Mouse (Mus musculus): ENCODE measurements around the gene Spocd1. TPM values are rescaled to one million over a fixed set of nuclear protein-coding genes. Genes with fewer than 3 reads are reported as not detected.

Gene Spocd1
- polyA plus RNA-seq, 1 experiment from 2014 or later = 0.06 TPM

Other genes starting within 250 kb of the Spocd1 start
- 14.8 and 18.5 TPM in 2 replicates for gene Tmem39b, start 232.4 kb upstream of the Spocd1 start, polyA plus RNA-seq (2015; fragmentation: Nextera tagmentation; extraction: Ambion mirVana)
- 143 and 152 TPM in 2 replicates for gene Khdrbs1, start 186.9 kb upstream of the Spocd1 start, polyA plus RNA-seq (2015; fragmentation: Nextera tagmentation; extraction: Ambion mirVana)
- gene Ptp4a2, start 118.0 kb upstream of the Spocd1 start, polyA plus RNA-seq (2015; fragmentation: Nextera tagmentation; extraction: Ambion mirVana) = 318 and 325 TPM in 2 replicates
- 6.7 and 7.9 TPM in 2 replicates for gene Adgrb2, start 55.6 kb downstream of the Spocd1 start, polyA plus RNA-seq (2015; fragmentation: Nextera tagmentation; extraction: Ambion mirVana)
- 75.9 and 77.3 TPM in 2 replicates for gene Col16a1, start 118.6 kb downstream of the Spocd1 start, polyA plus RNA-seq (2015; fragmentation: Nextera tagmentation; extraction: Ambion mirVana)
- 66.5 and 66.9 TPM in 2 replicates for gene Pef1, start 173.3 kb downstream of the Spocd1 start, polyA plus RNA-seq (2015; fragmentation: Nextera tagmentation; extraction: Ambion mirVana)
- gene Hcrtr1, start 210.1 kb downstream of the Spocd1 start, polyA plus RNA-seq (2015; fragmentation: Nextera tagmentation; extraction: Ambion mirVana) = 0.21 TPM in 2 replicates
- 13.8 and 14.2 TPM in 2 replicates for gene Tinagl1, start 245.9 kb downstream of the Spocd1 start, polyA plus RNA-seq (2015; fragmentation: Nextera tagmentation; extraction: Ambion mirVana)